Mouse (Mus musculus) retina, embryonic 14.5 days (tissue): ENCODE measurements around the gene Parp14.

ENCODE experiments used
- DNase-seq: peaks from one replicate; pipeline ENCODE4 v3.0.0-alpha.2; 2015; ENCODE audit warnings: low spot score

The Parp14 gene

GRCm38 (mm10) chr16:35869656-35870055, 1.7 kb downstream of the Parp14 start:
- DNase-seq, result no peak

GRCm38 (mm10) chr16:35869126-35869525, 2.2 kb downstream of the Parp14 start:
- no peak for DNase-seq

- DNase-seq, result no peak
These were observed 3.6 kb downstream of the Parp14 start for GRCm38 (mm10) chr16:35867726-35868125.

GRCm38 (mm10) chr16:35862057-35862456, 9.3 kb downstream of the Parp14 start:
- DNase-seq, result no peak

DNA sequence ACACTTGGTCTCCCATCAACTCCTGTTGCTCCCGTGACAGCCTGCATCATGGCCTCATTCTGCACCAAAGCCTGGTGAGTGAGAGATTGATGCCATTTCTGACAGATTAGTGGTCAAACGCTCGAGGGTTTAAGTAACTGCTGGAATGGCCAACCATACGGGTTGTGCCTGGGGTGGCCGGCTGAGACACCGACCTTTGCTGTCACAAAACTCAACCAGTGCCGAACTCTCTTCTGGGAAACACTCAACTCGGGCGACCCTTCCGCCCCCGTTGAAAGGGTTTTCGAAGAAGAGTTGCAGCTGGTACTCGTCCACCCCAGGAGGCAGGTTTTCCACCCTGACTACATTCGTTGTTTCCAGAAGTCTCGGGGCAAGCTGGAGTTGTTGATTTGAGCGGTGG, 11.1 kb downstream of the Parp14 start:
- DNase-seq, result no peak

- DNase-seq, result no peak
These were observed 14.6 kb downstream of the Parp14 start for GRCm38 (mm10) chr16:35856766-35857165.

GRCm38 (mm10) chr16:35855846-35856245, 15.5 kb downstream of the Parp14 start:
- no peak for DNase-seq

DNA sequence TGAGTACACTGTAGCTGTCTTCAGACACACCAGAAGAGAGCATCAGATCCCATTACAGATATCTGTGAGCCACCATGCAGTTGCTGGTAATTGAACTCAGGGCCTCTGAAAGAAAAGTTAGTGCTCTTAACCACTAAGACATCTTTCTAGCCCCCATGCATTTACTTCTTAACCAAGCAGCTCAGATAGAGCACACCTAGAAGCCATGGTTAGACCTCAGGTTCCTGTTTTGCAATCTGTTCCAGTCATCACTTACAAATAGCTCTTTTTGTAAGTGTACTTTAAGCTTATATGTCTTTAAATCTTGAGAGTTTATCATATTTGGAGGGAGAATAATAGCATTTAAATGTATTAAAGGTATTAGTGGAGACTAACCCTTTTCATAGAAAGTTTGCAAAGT, 24.2 kb downstream of the Parp14 start:
- no peak for DNase-seq

GRCm38 (mm10) chr16:35839680-35840079, 31.7 kb downstream of the Parp14 start:
- peak; percentile 67 for DNase-seq

GRCm38 (mm10) chr16:35834653-35835052, 36.7 kb downstream of the Parp14 start:
- no peak for DNase-seq

DNA sequence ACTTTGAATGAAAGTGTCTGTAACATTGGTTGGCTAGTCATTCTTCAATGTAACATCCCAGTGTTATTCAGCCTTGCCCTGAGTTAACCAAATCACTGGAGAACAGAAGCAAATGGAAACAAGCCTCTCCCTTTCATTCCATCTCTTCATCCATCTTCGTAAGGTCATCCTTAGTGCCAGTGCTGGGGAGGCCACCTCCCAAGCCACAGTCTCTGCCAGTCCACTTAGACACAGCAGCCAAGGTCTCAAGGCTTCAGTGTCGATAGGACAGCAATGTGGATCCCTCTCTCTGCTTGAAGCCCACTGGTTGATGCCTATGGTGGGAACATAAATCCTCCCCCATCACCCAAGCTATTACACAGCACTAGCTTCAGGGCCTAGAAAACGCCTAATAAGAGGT, 38.4 kb downstream of the Parp14 start:
- DNase-seq, result no peak

DNA sequence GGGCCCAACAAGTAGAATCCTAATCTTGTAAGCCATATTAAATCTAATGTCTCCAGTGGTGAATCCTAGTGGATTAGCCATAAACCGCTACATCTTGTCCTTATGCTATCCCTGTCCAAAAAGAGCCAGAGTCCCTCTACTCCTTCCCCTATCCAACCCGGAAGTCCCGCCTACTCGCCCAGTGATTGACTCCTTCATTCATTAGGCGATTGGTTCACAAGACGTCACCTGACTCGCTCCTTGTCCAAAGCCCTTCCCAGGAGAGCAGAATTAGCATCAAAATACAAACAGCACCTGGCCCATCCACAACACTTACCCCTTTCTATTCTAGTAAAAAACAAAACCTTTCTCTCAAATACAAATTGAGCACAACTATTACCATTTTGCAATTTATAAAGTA, 41.3 kb downstream of the Parp14 start:
- no peak for DNase-seq

DNA sequence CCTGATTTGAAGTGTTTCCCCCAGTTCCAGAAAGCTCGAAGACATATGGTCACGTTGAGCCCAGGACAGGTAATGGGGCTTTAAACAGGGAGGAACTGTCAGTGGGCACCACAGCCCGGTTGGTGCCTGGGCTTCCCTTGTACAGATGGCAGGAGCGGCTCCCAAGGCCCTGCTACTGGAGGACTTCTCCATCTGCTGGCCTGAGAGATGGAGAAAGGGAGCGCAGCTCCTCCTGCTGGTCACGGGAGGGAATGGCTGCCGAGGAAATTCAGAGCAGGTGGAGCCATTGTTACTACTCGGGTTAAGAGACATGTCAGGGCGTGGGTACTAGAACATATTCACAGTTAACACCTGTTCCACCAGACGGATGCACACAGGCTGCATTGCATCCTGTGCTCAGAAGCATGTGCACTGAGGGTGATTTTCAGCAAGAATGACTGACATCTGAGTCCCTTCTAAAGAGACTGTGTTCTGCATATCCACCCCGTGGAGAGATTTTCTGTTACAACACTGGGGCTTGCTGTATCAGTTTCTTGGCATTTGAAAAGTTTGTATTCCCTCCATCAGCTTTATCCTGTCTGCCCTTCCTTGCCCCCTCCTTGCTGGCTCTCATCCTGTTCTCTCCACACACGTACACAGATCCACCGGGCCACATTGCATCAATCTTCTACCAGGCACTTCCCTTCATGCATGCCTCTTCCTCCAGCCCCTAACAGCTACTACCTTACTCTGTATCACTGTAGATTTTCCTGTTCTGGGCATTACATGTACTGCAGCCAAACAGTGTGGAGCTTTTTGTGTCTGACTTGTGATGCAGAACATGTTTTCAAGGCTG, 53.9 kb downstream of the Parp14 start:
- peak; percentile 88 for DNase-seq

DNA sequence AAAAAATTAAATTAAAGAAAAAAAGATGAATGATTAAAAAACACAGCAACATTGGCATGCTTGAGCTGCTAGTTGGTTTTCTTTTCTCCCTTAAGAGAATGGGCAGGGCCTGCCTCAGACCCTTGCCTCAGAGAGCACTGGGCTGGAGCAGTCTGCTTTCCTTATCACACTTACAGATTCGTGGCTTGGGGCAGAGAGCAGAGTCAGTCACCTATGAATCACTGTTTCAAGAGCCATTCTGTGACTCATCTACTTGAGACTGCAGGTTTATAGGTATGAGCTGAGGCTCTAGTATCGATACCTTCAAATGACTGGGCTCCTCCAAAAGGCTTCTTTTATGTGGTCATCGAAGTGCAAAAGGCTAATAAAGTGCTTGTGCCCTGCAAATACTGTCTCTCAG, 58.2 kb downstream of the Parp14 start:
- no peak for DNase-seq

GRCm38 (mm10) chr16:35808838-35809237, 62.5 kb downstream of the Parp14 start:
- no peak for DNase-seq

DNA sequence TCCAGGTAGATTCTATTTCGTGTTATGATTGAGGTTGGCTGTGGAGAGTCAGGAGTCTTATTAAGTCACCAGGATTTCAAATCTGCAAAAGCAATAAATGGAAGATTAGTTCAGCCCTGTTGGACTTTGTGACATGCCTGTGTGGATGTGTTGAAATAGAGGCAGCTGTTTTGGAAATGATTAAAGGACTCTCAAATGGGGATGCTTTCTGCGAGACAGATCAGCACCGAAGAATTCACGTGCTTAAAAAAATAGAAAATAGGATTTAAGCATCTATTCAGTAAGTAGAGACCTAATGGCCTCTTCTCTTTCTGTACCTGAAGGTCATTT, 63.7 kb downstream of the Parp14 start:
- DNase-seq, result no peak

- DNase-seq, result no peak
These were observed 64.2 kb downstream of the Parp14 start for GRCm38 (mm10) chr16:35806973-35807662.

- DNase-seq, result no peak
These were observed 67.6 kb downstream of the Parp14 start for GRCm38 (mm10) chr16:35803723-35804122.

DNA sequence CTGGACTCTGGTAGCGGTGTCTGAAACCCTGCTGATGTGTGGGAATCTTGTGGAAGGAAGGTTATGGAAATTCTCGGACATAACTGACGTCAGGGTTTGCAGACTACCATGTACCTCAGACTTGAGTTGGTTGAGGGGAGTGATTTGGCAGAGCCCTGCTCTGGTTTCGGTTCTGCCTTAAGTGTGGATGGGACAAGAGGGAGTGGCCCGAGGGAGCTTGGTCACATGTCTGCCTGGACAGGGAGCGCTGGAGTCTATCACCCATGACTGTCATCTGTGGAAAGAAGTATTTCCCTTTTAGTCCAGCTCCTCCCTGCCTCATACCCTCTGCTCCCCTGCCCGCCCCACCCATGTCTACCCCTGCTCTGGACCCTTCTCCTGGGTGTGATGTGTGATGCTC, 69.2 kb downstream of the Parp14 start:
- DNase-seq, result no peak

GRCm38 (mm10) chr16:35791962-35792521, 79.3 kb downstream of the Parp14 start:
- no peak for DNase-seq

DNA sequence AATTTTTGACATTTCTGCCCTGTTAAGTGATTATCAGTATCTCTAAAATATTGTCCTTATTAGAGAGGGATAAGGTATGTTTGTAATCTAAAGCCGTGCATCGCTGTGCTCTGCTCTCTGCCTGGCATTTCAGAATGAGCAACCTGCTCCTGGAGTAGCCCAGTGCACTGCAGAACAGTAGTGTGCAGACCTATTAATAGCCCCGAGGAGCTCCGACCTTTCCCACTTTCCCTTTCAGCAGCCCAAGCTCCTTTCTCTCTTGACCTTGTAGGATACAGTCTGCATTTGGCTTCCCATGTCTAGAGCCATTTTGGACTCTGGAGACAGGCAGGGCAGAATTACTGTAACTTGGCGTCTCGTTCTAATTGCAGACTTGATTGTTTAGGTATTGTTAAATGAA, 83.0 kb downstream of the Parp14 start:
- no peak for DNase-seq

DNA sequence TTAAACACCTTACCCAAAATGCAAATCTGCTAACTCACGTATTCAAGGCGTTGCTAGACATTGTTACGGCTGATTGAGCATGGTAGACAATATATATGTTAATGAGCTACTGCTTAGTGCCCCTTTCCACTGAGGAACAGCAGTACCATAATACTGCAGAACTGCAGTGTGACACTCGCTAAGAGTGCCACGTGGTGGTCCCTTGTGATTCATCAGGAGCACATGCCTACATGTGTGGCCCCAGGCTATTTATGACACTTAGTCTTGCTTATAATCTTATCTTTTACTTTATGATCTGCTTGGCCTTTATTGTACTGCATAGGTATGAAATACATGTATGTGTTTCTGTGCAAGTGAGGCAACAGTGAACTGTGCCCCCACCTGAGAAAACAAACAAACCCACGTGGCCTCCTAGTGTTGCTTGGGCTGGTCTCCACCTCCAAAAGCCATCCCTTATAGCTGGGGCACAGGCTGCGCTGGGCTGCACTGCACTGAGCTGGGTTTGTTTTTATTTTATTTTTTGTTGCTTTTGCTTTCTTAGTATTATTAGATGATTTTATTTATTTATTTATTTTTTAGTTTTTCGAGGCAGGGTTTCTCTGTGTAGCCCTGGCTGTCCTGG, 83.7 kb downstream of the Parp14 start:
- DNase-seq, result no peak

DNA sequence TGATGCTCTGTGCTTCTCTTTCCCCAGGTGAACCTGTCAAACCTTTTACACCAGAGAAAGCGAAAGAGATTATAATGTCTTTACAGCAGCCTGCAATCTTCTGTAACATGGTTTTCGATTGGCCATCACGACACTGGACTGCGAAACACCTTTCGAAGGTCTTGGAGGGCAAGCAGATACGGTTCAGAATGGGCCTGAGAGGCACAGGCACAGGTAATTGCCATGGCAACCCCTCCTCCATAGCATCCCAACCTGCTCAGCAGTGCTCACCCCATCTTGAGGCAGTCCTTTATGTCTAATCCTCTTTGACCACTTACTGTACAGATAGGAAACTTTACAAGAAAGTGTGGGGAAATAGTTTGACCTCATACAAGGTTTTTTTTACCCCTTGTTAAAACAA, 84.2 kb downstream of the Parp14 start:
- no peak for DNase-seq
